Mouse (Mus musculus): ENCODE measurements around the gene Lipf. TPM values are rescaled to one million over a fixed set of nuclear protein-coding genes. Genes with fewer than 3 reads are reported as not detected.

The Lipf gene
- polyA plus RNA-seq, 1 experiment from 2014 or later = not detected

DNA sequence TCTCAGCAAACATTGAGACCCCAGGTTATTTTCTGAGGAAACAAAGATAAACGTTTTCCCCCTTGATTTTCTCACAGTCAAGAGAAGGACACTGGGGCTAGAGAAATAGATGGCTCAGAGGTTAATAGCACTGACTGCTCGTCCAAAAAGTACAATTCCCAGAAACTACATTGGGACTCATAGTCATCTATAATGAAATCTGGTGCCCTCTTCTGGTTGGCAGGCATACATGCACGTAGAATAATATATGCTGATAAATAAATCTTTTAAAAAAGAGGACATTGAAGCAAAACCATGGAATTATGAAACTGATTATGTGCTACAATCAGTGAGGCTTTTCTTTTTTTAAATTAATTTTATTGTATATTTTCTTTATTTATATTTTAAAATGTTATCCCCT, 61.8 kb downstream of the Lipf start:
- Histone ChIP-seq H3K9ac (replicated peaks) (no peak overlapping the region), H3K4me3 (ENCODE audit: low read depth, low read length) (no peak overlapping the region), H3K4me1 (ENCODE audit: insufficient read depth) (no peaks in the 10 kb centered on the region), H3K36me3 (replicated peaks; ENCODE audit: insufficient read depth, low read length) (no peaks in the 10 kb centered on the region), H3K4me2 (ENCODE audit: low read depth, low read length) (no peak overlapping the region), H3K9me3 (ENCODE audit: low read length) (no peaks in the 10 kb centered on the region), H3K27me3 (ENCODE audit: insufficient read depth, low read length) (no peaks in the 10 kb centered on the region), H3K27ac (ENCODE audit: low read depth) (no peak overlapping the region)
- no peak for DNase-seq
- 31% methylated on average over 3 of the region's 3 CpGs for WGBS (ENCODE audit: insufficient replicate concordance)
- ATAC-seq = no peak
- TF ChIP-seq EP300 (IDR thresholded peaks at IDR 0.05; ENCODE audit: low read depth) (no peak), CTCF (IDR thresholded peaks at IDR 0.05; ENCODE audit: low read depth) (peak; percentile 53)

Other genes starting within 250 kb of the Lipf start
- not detected in 2 replicates for gene Lipo2, start 209.8 kb upstream of the Lipf start, polyA plus RNA-seq (2015; fragmentation: Nextera tagmentation; extraction: Ambion mirVana)
- 3.5 and 3.6 TPM in 2 replicates for gene Lipo3, start 199.2 kb upstream of the Lipf start, polyA plus RNA-seq (2015; fragmentation: Nextera tagmentation; extraction: Ambion mirVana)
- gene Lipo1, start 173.7 kb upstream of the Lipf start, polyA plus RNA-seq (2015; fragmentation: Nextera tagmentation; extraction: Ambion mirVana) = not detected in 2 replicates
- gene Lipk, start 47.1 kb downstream of the Lipf start, polyA plus RNA-seq (2015; fragmentation: Nextera tagmentation; extraction: Ambion mirVana) = not detected in 2 replicates
- not detected in 2 replicates for gene Lipn, start 106.2 kb downstream of the Lipf start, polyA plus RNA-seq (2015; fragmentation: Nextera tagmentation; extraction: Ambion mirVana)
- not detected in 2 replicates for gene Lipm, start 139.7 kb downstream of the Lipf start, polyA plus RNA-seq (2015; fragmentation: Nextera tagmentation; extraction: Ambion mirVana)
- gene Ankrd22, start 204.9 kb downstream of the Lipf start, polyA plus RNA-seq (2015; fragmentation: Nextera tagmentation; extraction: Ambion mirVana) = 0.67 and 0.80 TPM in 2 replicates
- 9.2 and 10.3 TPM in 2 replicates for gene Stambpl1, start 231.0 kb downstream of the Lipf start, polyA plus RNA-seq (2015; fragmentation: Nextera tagmentation; extraction: Ambion mirVana)